Mouse (Mus musculus) common myeloid progenitor, adult 5-6 weeks (primary cell): ENCODE measurements around the gene Aldh9a1. TPM values are rescaled to one million over a fixed set of nuclear protein-coding genes. Genes with fewer than 3 reads are reported as not detected.
A peak's percentile ranks its signal among the peaks of the same experiment; 100 is the strongest.
"Not testable (repeated sequence)": the region's sequence is repeated elsewhere in the genome, so short reads cannot be mapped to it uniquely, and the experiment has no call there.

ENCODE experiments used
- ATAC-seq: replicated peaks from 2 replicates; pipeline ENCODE4 v1.8.0; 2016; ENCODE audit warnings: low read depth, mild to moderate bottlenecking, moderate TSS enrichment, inconsistent platforms; ENCODE audit not compliant: poor library complexity, severe bottlenecking
- total RNA-seq: library from RNA; stranded (forward); fragments of 200-1000, 187-1606 nt; gene quantifications from 2 replicates; pipeline ENCODE4 v1.2.3, GENCODE M21; 2017

The Aldh9a1 gene
- 41.5 and 48.7 TPM in 2 replicates for total RNA-seq

GRCm38 (mm10) chr1:167349815-167350596 lies at the start of gene Aldh9a1:
Aldh9a1 (plus strand) TSS chr1:167349991.
- ATAC-seq: peak; percentile 95

- peak; percentile 56; the same call in 1 of the 2 replicates for ATAC-seq
Observed at GRCm38 (mm10) chr1:167300122-167300521, 49.7 kb upstream of the Aldh9a1 start.

- no peak for ATAC-seq
Observed at GRCm38 (mm10) chr1:167305501-167306137, 44.2 kb upstream of the Aldh9a1 start.

- peak; percentile 64 for ATAC-seq
Observed at GRCm38 (mm10) chr1:167306451-167307240, 43.1 kb upstream of the Aldh9a1 start.

GRCm38 (mm10) chr1:167307674-167308073 lies 42.1 kb upstream of the Aldh9a1 start:
- no peak for ATAC-seq

- ATAC-seq: peak; percentile 90
Observed at GRCm38 (mm10) chr1:167308261-167309054, 41.3 kb upstream of the Aldh9a1 start, which contains the start of gene Tmco1. Tmco1 (plus strand) TSS chr1:167308378.

- peak; percentile 44 for ATAC-seq
Observed at GRCm38 (mm10) chr1:167312367-167312766, 37.4 kb upstream of the Aldh9a1 start.

GRCm38 (mm10) chr1:167313220-167313619 lies 36.6 kb upstream of the Aldh9a1 start:
- ATAC-seq: no peak

- ATAC-seq: no peak
Observed at GRCm38 (mm10) chr1:167321691-167322090, 28.1 kb upstream of the Aldh9a1 start.

GRCm38 (mm10) chr1:167328776-167329175 lies 21.0 kb upstream of the Aldh9a1 start:
- ATAC-seq: no peak

- ATAC-seq: peak; percentile 76
Observed at GRCm38 (mm10) chr1:167331106-167331505, 18.7 kb upstream of the Aldh9a1 start.

GRCm38 (mm10) chr1:167336398-167336797 lies 13.4 kb upstream of the Aldh9a1 start:
- no peak for ATAC-seq

GRCm38 (mm10) chr1:167337463-167338095 lies 12.2 kb upstream of the Aldh9a1 start:
- peak; percentile 63 for ATAC-seq

GRCm38 (mm10) chr1:167339177-167339781 lies 10.5 kb upstream of the Aldh9a1 start:
- peak; percentile 56 for ATAC-seq

- no peak for ATAC-seq
Observed at GRCm38 (mm10) chr1:167340111-167340787, 9.5 kb upstream of the Aldh9a1 start.

GRCm38 (mm10) chr1:167340910-167341528 lies 8.8 kb upstream of the Aldh9a1 start:
- ATAC-seq: no peak

- no peak for ATAC-seq
Observed at GRCm38 (mm10) chr1:167342831-167343230, 7.0 kb upstream of the Aldh9a1 start.

GRCm38 (mm10) chr1:167345994-167346520 lies 3.7 kb upstream of the Aldh9a1 start:
- ATAC-seq: not testable (repeated sequence)
